Mouse (Mus musculus) CH12.LX (cell line): ENCODE data around the gene Tmem88b.

Source experiments
- POLR2A ChIP-seq: IDR thresholded peaks from 2 replicates; pipeline ENCODE4 v1.6.1; 2011; ENCODE audit warnings: low read depth, mild to moderate bottlenecking, improper control_type of control experiment, low read length
- SIN3A ChIP-seq: IDR thresholded peaks from 2 replicates; pipeline ENCODE4 v1.6.1; 2012; ENCODE audit warnings: low read length, improper control_type of control experiment, inconsistent platforms
- SMC3 ChIP-seq: IDR thresholded peaks from 2 replicates; pipeline ENCODE4 v1.6.1; 2011; ENCODE audit warnings: low read depth, low read length, improper control_type of control experiment

DNA sequence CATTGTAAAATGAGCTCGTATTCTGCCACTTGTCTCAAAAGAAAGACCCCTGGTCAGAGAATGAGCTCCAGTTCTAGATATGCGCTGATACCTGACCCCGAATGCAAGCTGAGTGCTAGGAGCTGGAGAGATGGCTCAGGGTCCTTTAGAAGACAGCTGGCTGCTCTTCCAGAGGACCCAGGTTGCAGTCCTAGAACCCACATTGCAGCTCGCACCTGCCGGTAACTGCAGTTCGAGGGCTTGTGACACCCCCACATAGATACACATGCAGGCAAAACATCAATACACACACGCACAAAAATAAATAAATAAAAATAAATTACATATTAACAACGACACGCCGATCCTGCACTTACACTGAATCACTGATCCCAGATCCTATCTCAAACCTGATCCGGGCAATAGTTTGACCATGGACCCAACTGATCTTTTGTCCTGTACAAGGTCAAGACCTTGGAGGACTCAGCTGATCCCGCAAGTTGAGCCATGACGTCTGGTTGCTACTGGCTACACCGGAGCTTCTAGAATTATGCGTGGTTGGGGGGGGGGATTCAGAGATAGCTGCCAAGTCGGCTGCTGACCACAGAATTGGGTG, 2.1 kb downstream of the Tmem88b start:
- TF ChIP-seq SIN3A: no peak
- no peak for TF ChIP-seq SMC3
- TF ChIP-seq POLR2A: no peak
